Mouse (Mus musculus) liver, embryonic 14.5 days (tissue): Measurements from ENCODE around the gene Ppp2ca. TPM values are rescaled to one million over a fixed set of nuclear protein-coding genes. Genes with fewer than 3 reads are reported as not detected.
"Not testable (repeated sequence)": the region's sequence is repeated elsewhere in the genome, so short reads cannot be mapped to it uniquely, and the experiment has no call there.

ENCODE experiments used
- ATAC-seq: fragments of 200-750 bp; cut with Nextera tagmentation; 2 replicates; pipeline ENCODE4 v1.8.0; 2017; ENCODE audit warnings: moderate number of reproducible peaks, mild to moderate bottlenecking, moderate library complexity; ENCODE audit not compliant: insufficient read depth
- DNase-seq, 3 experiments: peaks; one replicate each; pipeline ENCODE4 v3.0.0-alpha.2; 2012 to 2013; ENCODE audit warnings: low read depth in 3 of 3, low spot score in 3 of 3
- H3K27ac ChIP-seq: fragments of 300-500 bp; sonication (generic); 2 replicates; pipeline ENCODE4 v1.5.1; 2014; ENCODE audit warnings: moderate library complexity, mild to moderate bottlenecking, control low read depth, inconsistent platforms
- H3K27me3 ChIP-seq: fragments of 300-500 bp; sonication (generic); 2 replicates; pipeline ENCODE4 v1.6.1; 2014; ENCODE audit warnings: mild to moderate bottlenecking, low read length, moderate library complexity; ENCODE audit not compliant: control insufficient read depth, insufficient read depth
- H3K36me3 ChIP-seq: fragments of 300-500 bp; sonication (generic); replicated peaks from 2 replicates; pipeline ENCODE4 v1.6.1; 2014; ENCODE audit warnings: low read depth; ENCODE audit not compliant: control insufficient read depth, insufficient read depth
- H3K4me1 ChIP-seq, 2 experiments: fragments of 200-500 bp in 1 of 2; fragments of 300-500 bp in 1 of 2; sonication (generic) in 1 of 2; replicated peaks; 2 replicates each; pipeline ENCODE4 v1.6.1; 2012 to 2014; ENCODE audit warnings: antibody characterized with exemption in 1 of 2, inconsistent platforms in 1 of 2, low read length in 1 of 2; ENCODE audit not compliant: control insufficient read depth in 2 of 2, insufficient read depth in 2 of 2
- H3K4me2 ChIP-seq: fragments of 300-500 bp; sonication (generic); 2 replicates; pipeline ENCODE4 v1.6.1; 2014; ENCODE audit warnings: low read depth, mild to moderate bottlenecking, control low read depth, moderate library complexity
- H3K4me3 ChIP-seq, 2 experiments: fragments of 200-500 bp in 1 of 2; fragments of 300-500 bp in 1 of 2; sonication (generic) in 1 of 2; 2 replicates each; pipeline ENCODE4 v1.5.1; 2012 to 2014; ENCODE audit warnings: low read depth in 2 of 2, low read length in 2 of 2, mild to moderate bottlenecking in 2 of 2, control low read depth in 1 of 2, inconsistent platforms in 1 of 2, moderate library complexity in 1 of 2; ENCODE audit not compliant: insufficient read depth in 1 of 2
- H3K9ac ChIP-seq: fragments of 300-500 bp; sonication (generic); replicated peaks from 2 replicates; pipeline ENCODE4 v1.6.1; 2014; ENCODE audit warnings: mild to moderate bottlenecking, control low read depth, moderate library complexity
- H3K9me3 ChIP-seq: fragments of 300-500 bp; sonication (generic); 2 replicates; pipeline ENCODE4 v1.6.1; 2016; ENCODE audit warnings: low read length, mixed read lengths; ENCODE audit not compliant: control insufficient read depth
- CTCF ChIP-seq: IDR thresholded peaks from 2 replicates; pipeline ENCODE4 v1.5.1; 2016; ENCODE audit warnings: antibody characterized with exemption, low read depth, control low read depth
- EP300 ChIP-seq: IDR thresholded peaks from 2 replicates; pipeline ENCODE4 v1.6.1; 2016; ENCODE audit warnings: antibody characterized with exemption, low read depth
- WGBS: fragments of 180-500 bp; shearing (Covaris S2); extraction: QIAGEN DNeasy Blood & Tissue Kit; methylation state at CpG from one replicate; pipeline ENCODE4 v1.1.7; 2014; ENCODE audit not compliant: insufficient replicate concordance; 5-methylcytosine and 5-hydroxymethylcytosine counted together
- polyA plus RNA-seq, 2 experiments: library from polyadenylated mRNA; depleted of rRNA in 1 of 2; stranded (reverse) in 1 of 2; unstranded in 1 of 2; fragments of >200 nt; fragmentation: Nextera tagmentation in 1 of 2; extraction: Ambion mirVana in 1 of 2; gene quantifications; 2 replicates each; pipeline versions ENCODE4 v1.2.1 to v1.2.3; 2012 to 2014

Gene Ppp2ca
- polyA plus RNA-seq, 2 experiments, result 24.0 to 37.5 TPM

- H3K9ac ChIP-seq, result no peak overlapping the region
- H3K4me1 ChIP-seq, result peaks cover 21 to 23% of the 10 kb centered on the region in 2 experiments
- no peak for ATAC-seq
- H3K36me3 ChIP-seq, result peaks cover 78% of the 10 kb centered on the region
- TF ChIP-seq EP300, result no peak
- no peak for TF ChIP-seq CTCF
- DNase-seq, result no peak
- no peak overlapping the region for H3K27ac ChIP-seq
- H3K4me2 ChIP-seq, result no peak overlapping the region
- H3K27me3 ChIP-seq, result no peaks in the 10 kb centered on the region
- no peaks in the 10 kb centered on the region; the same call in 1 of the 2 replicates for H3K9me3 ChIP-seq
- WGBS, result 85% methylated on average over 7 of the region's 7 CpGs
- H3K4me3 ChIP-seq, result no peak overlapping the region
These were observed 18.7 kb downstream of the Ppp2ca start for GRCm38 (mm10) chr11:52117156-52117555.

GRCm38 (mm10) chr11:52120415-52120814, 21.9 kb downstream of the Ppp2ca start:
- not testable (repeated sequence) for H3K4me3 ChIP-seq, ATAC-seq, H3K4me2 ChIP-seq, DNase-seq, H3K9ac ChIP-seq, H3K27ac ChIP-seq, H3K9me3 ChIP-seq, H3K27me3 ChIP-seq
- Histone ChIP-seq H3K36me3 (peaks cover 90% of the 10 kb centered on the region), H3K4me1 (peaks cover 12 to 16% of the 10 kb centered on the region in 2 experiments)
- TF ChIP-seq CTCF, result peak; percentile 53

GRCm38 (mm10) chr11:52122045-52122444, 23.6 kb downstream of the Ppp2ca start:
- Histone ChIP-seq H3K27ac (no peak overlapping the region), H3K4me2 (no peak overlapping the region), H3K9me3 (no peaks in the 10 kb centered on the region; the same call in 1 of the 2 replicates), H3K4me1 (peaks cover 0 to 5% of the 10 kb centered on the region in 2 experiments; a peak in 1 of 4 replicates), H3K9ac (no peak overlapping the region), H3K36me3 (peaks cover 76% of the 10 kb centered on the region), H3K4me3 (no peak overlapping the region), H3K27me3 (no peaks in the 10 kb centered on the region)
- DNase-seq (no peak), ATAC-seq (no peak)
- TF ChIP-seq CTCF, result no peak
- no peak for TF ChIP-seq EP300
- 87% methylated on average over 6 of the region's 6 CpGs for WGBS

- WGBS, result 58% methylated on average over 4 of the region's 4 CpGs
- ATAC-seq, result peak; percentile 28; the same call in 1 of the 2 replicates
- no peak overlapping the region for H3K27ac ChIP-seq
These were observed 26.0 kb downstream of the Ppp2ca start for GRCm38 (mm10) chr11:52124468-52124867.

GRCm38 (mm10) chr11:52127169-52127568, 28.7 kb downstream of the Ppp2ca start:
- Histone ChIP-seq H3K9me3 (no peaks in the 10 kb centered on the region), H3K27ac (no peak overlapping the region)
- 73% methylated on average over 3 of the region's 3 CpGs for WGBS

More at GRCm38 (mm10) chr11:52124468-52124867, 26.0 kb downstream of the Ppp2ca start:
- Histone ChIP-seq H3K4me3 (no peak overlapping the region), H3K4me1 (peaks cover 0 to 5% of the 10 kb centered on the region in 2 experiments; a peak in 1 of 4 replicates), H3K9ac (no peak overlapping the region), H3K27me3 (no peaks in the 10 kb centered on the region), H3K4me2 (no peak overlapping the region), H3K36me3 (peaks cover 52% of the 10 kb centered on the region), H3K9me3 (no peaks in the 10 kb centered on the region; the same call in 1 of the 2 replicates)
- DNase-seq, result no peak
- TF ChIP-seq EP300 (no peak), CTCF (no peak)

More at GRCm38 (mm10) chr11:52127169-52127568, 28.7 kb downstream of the Ppp2ca start:
- no peak overlapping the region for H3K4me3 ChIP-seq
- H3K4me1 ChIP-seq, result peaks cover 0 to 5% of the 10 kb centered on the region in 2 experiments; a peak in 1 of 4 replicates
- DNase-seq, result no peak
- H3K4me2 ChIP-seq, result no peak overlapping the region
- no peak for ATAC-seq
- no peaks in the 10 kb centered on the region for H3K27me3 ChIP-seq
- no peak for TF ChIP-seq EP300
- no peak for TF ChIP-seq CTCF
- H3K36me3 ChIP-seq, result peaks cover 28% of the 10 kb centered on the region
- no peak overlapping the region for H3K9ac ChIP-seq
